Mouse (Mus musculus) heart, adult 11 months (tissue): ENCODE measurements around the gene Lmtk2.

Source experiments
- DNase-seq: peaks from one replicate; pipeline ENCODE4 v3.0.0; 2022

Lmtk2 gene

GRCm38 (mm10) chr5:144181249-144181648 is 81.0 kb downstream of the Lmtk2 start:
- DNase-seq = peak; percentile 94

- DNase-seq = no peak
These were observed 82.5 kb downstream of the Lmtk2 start for GRCm38 (mm10) chr5:144182542-144183247.

- DNase-seq = no peak
These were observed 83.0 kb downstream of the Lmtk2 start for GRCm38 (mm10) chr5:144183248-144183559.

- no peak for DNase-seq
These were observed 83.6 kb downstream of the Lmtk2 start for GRCm38 (mm10) chr5:144183647-144184335.

GRCm38 (mm10) chr5:144184350-144185045 is 84.3 kb downstream of the Lmtk2 start:
- no peak for DNase-seq

- DNase-seq = no peak
These were observed 88.2 kb downstream of the Lmtk2 start for GRCm38 (mm10) chr5:144188422-144188821.

- no peak for DNase-seq
These were observed 89.1 kb downstream of the Lmtk2 start for GRCm38 (mm10) chr5:144189327-144189726.

- DNase-seq = peak; percentile 94
These were observed 89.8 kb downstream of the Lmtk2 start, which contains the start of gene Bhlha15 for GRCm38 (mm10) chr5:144189950-144190583. Gene Bhlha15, plus strand, starts transcription at chr5:144190286.

GRCm38 (mm10) chr5:144191026-144191425 is 90.8 kb downstream of the Lmtk2 start:
- DNase-seq = no peak

GRCm38 (mm10) chr5:144192673-144193072 is 92.4 kb downstream of the Lmtk2 start:
- no peak for DNase-seq

- no peak for DNase-seq
These were observed 94.2 kb downstream of the Lmtk2 start for GRCm38 (mm10) chr5:144194416-144194815.

- DNase-seq = peak; percentile 90
These were observed 95.3 kb downstream of the Lmtk2 start for GRCm38 (mm10) chr5:144195567-144195966.

GRCm38 (mm10) chr5:144200616-144201015 is 100.4 kb downstream of the Lmtk2 start:
- DNase-seq = peak; percentile 88

- no peak for DNase-seq
These were observed 102.2 kb downstream of the Lmtk2 start for GRCm38 (mm10) chr5:144202430-144202829.

GRCm38 (mm10) chr5:144203398-144203959 is 103.2 kb downstream of the Lmtk2 start:
- DNase-seq = peak; percentile 86

- no peak for DNase-seq
These were observed 104.1 kb downstream of the Lmtk2 start for GRCm38 (mm10) chr5:144204303-144204702.

GRCm38 (mm10) chr5:144204911-144205310 is 104.7 kb downstream of the Lmtk2 start:
- no peak for DNase-seq

GRCm38 (mm10) chr5:144206069-144206468 is 105.8 kb downstream of the Lmtk2 start:
- DNase-seq = peak; percentile 90

- DNase-seq = peak; percentile 93
These were observed 107.2 kb downstream of the Lmtk2 start for GRCm38 (mm10) chr5:144207478-144207877.

- DNase-seq = peak; percentile 91
These were observed 114.2 kb downstream of the Lmtk2 start for GRCm38 (mm10) chr5:144214453-144214852.

- no peak for DNase-seq
These were observed 115.8 kb downstream of the Lmtk2 start for GRCm38 (mm10) chr5:144215992-144216391.

GRCm38 (mm10) chr5:144218061-144218460 is 117.8 kb downstream of the Lmtk2 start:
- DNase-seq = no peak

GRCm38 (mm10) chr5:144219306-144219705 is 119.1 kb downstream of the Lmtk2 start:
- DNase-seq = peak; percentile 92
